Mouse (Mus musculus) thymus, adult 2 months (tissue): ENCODE results near the gene Wnk4. TPM values are rescaled to one million over a fixed set of nuclear protein-coding genes. Genes with fewer than 3 reads are reported as not detected.
A peak's percentile ranks its signal among the peaks of the same experiment; 100 is the strongest.

Source experiments
- DNase-seq: peaks from one replicate; pipeline ENCODE4 v3.0.0; 2021
- H3K27ac ChIP-seq: fragments of 200-500 bp; 2 replicates; pipeline ENCODE4 v1.5.1; 2012; ENCODE audit warnings: low read length, control low read depth; ENCODE audit not compliant: control insufficient read depth, insufficient read depth
- H3K27me3 ChIP-seq: fragments of 200-500 bp; 2 replicates; pipeline ENCODE4 v1.6.1; 2012; ENCODE audit warnings: mild to moderate bottlenecking, low read length, moderate library complexity, mixed read lengths; ENCODE audit not compliant: control insufficient read depth, insufficient read depth
- H3K36me3 ChIP-seq: fragments of 200-500 bp; 2 replicates; pipeline ENCODE4 v1.6.1; 2012; ENCODE audit warnings: mild to moderate bottlenecking, low read length, moderate library complexity; ENCODE audit not compliant: control insufficient read depth, insufficient read depth
- H3K4me1 ChIP-seq: fragments of 200-500 bp; replicated peaks from 2 replicates; pipeline ENCODE4 v1.6.1; 2012; ENCODE audit warnings: low read length; ENCODE audit not compliant: control insufficient read depth, insufficient read depth
- H3K4me3 ChIP-seq: fragments of 200-500 bp; 2 replicates; pipeline ENCODE4 v1.5.1; 2012; ENCODE audit warnings: mild to moderate bottlenecking, low read length, control low read depth, moderate library complexity; ENCODE audit not compliant: control insufficient read depth, insufficient read depth
- CTCF ChIP-seq: fragments of 200-500 bp; IDR thresholded peaks from 2 replicates; pipeline ENCODE4 v1.5.1; 2012; ENCODE audit warnings: mild to moderate bottlenecking, control low read depth, low read length, moderate library complexity, borderline replicate concordance; ENCODE audit not compliant: control insufficient read depth, poor library complexity, insufficient read depth; ENCODE audit errors: extremely low read depth
- POLR2A ChIP-seq: fragments of 200-500 bp; IDR thresholded peaks from 2 replicates; pipeline ENCODE4 v1.6.1; 2012; ENCODE audit warnings: mild to moderate bottlenecking, low read length, control low read depth, moderate library complexity; ENCODE audit not compliant: control insufficient read depth, poor library complexity, insufficient read depth; ENCODE audit errors: extremely low read depth
- WGBS: fragments of 180-500 bp; shearing (Covaris S2); methylation state at CpG from one replicate; pipeline ENCODE4 v1.1.7; 2018; 5-methylcytosine and 5-hydroxymethylcytosine counted together
- polyA plus RNA-seq: library from polyadenylated mRNA; depleted of rRNA; stranded (reverse); fragments of >200 nt; gene quantifications from 2 replicates; pipeline ENCODE4 v1.2.3, GENCODE M21; 2012

Wnk4 gene
- polyA plus RNA-seq, 1 experiment: 1.2 TPM

DNA sequence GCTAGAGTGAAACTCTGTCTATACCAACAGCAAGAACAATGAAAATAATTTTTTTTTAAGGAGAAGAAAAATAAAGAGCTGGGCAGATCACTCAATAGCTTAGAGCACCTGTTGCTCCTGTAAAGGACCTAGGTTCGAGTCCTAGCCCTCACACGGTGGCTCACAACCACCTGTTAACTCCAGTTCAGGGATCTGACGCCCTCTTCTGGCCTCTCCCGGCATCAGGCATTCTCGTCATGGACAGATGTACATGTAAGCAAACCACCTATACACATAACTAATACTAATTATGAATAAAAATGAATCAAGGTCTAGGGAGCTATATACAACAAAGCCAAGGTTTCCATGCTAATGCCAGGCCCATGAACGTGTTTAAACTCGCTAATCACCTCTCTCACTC, 40.5 kb downstream of the Wnk4 start:
- no peak overlapping the region for H3K27ac ChIP-seq
- 66% methylated on average over 7 of the region's 7 CpGs for WGBS
- H3K36me3 ChIP-seq: peaks cover 22% of the 10 kb centered on the region
- H3K4me1 ChIP-seq: peaks cover 10% of the 10 kb centered on the region
- DNase-seq: no peak
- no peaks in the 10 kb centered on the region for H3K27me3 ChIP-seq
- H3K4me3 ChIP-seq: no peak overlapping the region
- no peak for TF ChIP-seq POLR2A
- no peak for TF ChIP-seq CTCF

DNA sequence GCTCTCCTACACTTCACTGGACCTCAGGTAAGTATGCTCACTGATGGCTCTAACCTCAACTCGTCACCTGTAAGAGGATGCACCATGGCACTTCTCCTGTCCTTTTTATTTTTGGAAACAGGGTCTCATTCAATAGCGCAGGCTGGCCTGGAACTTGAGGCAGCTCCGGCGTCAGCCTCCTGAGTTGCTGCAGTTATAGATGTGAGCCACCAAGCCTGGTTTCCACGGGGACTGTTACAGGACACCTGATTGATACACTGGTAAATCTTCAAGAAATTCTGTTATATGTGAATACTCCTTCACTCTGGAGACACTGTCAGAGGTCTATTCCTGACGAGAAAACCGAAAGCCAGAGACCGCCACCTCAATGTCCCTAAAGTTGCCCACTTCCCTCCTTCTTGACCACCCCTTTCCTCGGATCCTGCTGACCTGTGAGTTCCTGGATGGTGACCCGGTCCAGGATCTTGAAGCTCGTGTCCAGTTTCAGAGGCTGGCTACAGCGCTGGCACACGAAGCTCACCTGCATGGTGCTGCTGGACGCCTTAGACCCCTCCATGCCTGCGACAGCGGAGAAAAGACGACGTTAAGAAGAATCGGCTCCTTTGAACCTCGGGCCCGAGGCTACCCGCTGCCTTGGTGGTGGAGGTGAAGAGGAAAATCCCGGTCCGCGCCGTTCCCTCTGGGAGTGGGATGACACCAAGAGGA, 41.1 kb downstream of the Wnk4 start:
- DNase-seq: no peak
- peaks cover 10% of the 10 kb centered on the region for H3K4me1 ChIP-seq
- no peak overlapping the region for H3K27ac ChIP-seq
- peak overlapping the region; percentile 95 for H3K4me3 ChIP-seq
- 9% methylated on average over 26 of the region's 26 CpGs for WGBS
- TF ChIP-seq CTCF: no peak
- TF ChIP-seq POLR2A: no peak
- H3K27me3 ChIP-seq: no peaks in the 10 kb centered on the region
- peaks cover 17% of the 10 kb centered on the region for H3K36me3 ChIP-seq

DNA sequence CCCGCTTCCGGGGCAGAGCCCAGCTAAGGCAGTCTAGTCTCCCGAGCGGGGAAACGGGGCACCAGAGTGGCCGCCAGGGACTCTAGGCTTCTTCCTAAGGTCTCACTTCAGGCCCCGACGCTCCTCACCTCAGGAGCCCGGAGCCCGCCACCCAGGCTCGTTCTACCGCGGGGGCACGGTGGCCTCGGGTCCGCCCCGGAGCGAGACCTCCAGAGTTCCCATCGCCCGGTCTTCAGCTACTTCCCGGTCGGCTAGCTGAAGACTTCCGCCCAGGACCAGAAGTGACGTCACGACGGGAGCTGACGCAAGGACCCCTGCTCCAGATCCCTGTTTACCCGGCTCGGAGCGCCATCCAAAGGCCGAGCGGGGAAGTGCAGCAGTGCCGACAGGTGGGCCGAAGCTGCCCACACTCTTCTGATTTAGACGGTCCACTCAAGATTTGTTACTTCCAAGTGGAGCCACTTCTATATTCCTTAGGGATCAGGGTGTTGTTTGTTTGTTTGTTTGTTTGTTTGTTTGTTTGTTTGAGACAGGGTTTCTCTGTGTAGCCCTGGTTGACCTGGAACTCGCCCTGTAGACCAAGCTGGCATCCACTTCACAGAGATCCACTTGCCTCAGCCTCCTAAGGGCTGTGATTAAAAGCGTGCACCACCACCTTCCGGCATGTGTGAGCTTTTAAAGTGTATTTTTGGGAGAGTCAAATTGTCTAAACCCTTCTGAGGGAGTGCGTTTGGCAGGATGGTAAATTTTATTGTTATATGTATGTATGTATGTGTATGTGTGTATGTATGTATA, 41.8 kb downstream of the Wnk4 start, which contains the start of gene Becn1:
Becn1 (minus strand) TSS at position 283 of the 795 bp plus-strand sequence.
- Histone ChIP-seq H3K27me3 (no peaks in the 10 kb centered on the region), H3K4me3 (peak within 1 kb of the TSS; percentile 95), H3K36me3 (peaks cover 17% of the 10 kb centered on the region), H3K27ac (no peak within 1 kb of the TSS), H3K4me1 (peaks cover 10% of the 10 kb centered on the region)
- 8% methylated on average over 39 of the region's 39 CpGs for WGBS
- peak; percentile 91 for TF ChIP-seq CTCF
- TF ChIP-seq POLR2A: peak; percentile 61; the same call in 1 of the 2 replicates
- DNase-seq: peak; percentile 93

DNA sequence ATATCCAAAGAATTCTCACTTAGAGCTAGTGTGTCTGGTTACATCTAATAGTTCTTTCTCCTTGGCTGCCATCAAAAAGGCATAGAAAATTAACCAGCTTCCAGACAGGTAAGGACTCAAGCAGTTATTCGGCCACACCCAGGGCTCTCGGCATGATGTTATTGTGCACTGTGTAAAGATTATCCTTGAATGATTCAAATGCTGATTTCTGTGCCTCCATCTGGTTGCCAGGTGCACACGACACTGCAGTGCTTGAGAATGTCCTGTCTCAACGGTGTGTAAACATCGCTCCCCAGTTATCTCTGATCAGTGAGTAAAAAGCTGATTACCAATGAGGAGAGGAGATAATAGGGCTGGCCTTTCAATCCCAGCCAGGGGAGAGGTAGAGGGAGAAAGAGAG, 47.4 kb downstream of the Wnk4 start:
- no peaks in the 10 kb centered on the region for H3K27me3 ChIP-seq
- WGBS: 59% methylated on average over 5 of the region's 5 CpGs

DNA sequence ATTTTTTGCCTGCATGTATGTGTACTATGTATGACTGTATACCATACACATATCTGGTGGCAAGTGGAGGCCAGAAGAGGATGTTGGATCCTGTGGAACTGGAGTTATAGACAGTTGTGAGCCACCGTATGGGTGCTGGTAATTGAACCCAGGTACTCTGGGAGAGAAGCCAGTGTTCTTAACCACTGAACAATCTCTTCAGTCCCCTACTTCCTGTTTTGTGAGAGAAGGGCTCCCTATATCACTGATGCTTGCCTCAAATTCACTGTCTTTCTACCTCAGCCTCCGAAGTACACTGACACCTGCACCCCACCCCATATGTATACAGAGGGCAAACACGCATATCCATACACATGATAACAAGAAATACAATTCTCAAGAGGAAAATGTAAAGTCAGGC, 50.7 kb downstream of the Wnk4 start:
- no peak for DNase-seq
- Histone ChIP-seq H3K27me3 (no peaks in the 10 kb centered on the region), H3K27ac (no peak overlapping the region), H3K4me1 (no peaks in the 10 kb centered on the region), H3K4me3 (no peak overlapping the region), H3K36me3 (no peaks in the 10 kb centered on the region)
- TF ChIP-seq CTCF (no peak), POLR2A (no peak)
- WGBS: 75% methylated on average over 3 of the region's 3 CpGs

More for the DNA sequence above, 47.4 kb downstream of the Wnk4 start:
- no peak for DNase-seq
- no peak overlapping the region for H3K4me3 ChIP-seq
- no peak for TF ChIP-seq POLR2A
- TF ChIP-seq CTCF: no peak
- no peaks in the 10 kb centered on the region for H3K36me3 ChIP-seq
- H3K4me1 ChIP-seq: no peaks in the 10 kb centered on the region
- H3K27ac ChIP-seq: no peak overlapping the region

DNA sequence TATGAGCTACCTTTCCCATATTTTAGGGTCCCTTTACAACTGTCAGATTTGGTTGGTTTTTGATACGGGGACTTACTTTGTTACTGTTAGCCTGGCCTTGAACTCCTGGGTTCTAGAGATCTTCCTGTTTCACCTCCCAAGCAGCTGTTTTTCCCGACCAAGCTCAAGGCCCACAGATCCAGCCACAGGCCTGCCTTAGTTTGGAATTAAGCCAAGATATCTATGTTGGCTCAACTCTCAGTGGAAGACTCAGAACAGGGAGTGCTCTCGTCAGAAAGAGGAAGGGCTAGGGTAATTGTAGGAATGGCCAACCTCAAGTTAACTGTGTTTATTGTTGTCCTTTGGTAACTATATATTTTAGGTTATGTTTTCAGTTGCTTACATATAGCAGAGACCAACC, 51.8 kb downstream of the Wnk4 start:
- no peak for TF ChIP-seq CTCF
- TF ChIP-seq POLR2A: no peak
- Histone ChIP-seq H3K36me3 (no peaks in the 10 kb centered on the region), H3K4me1 (peaks cover 5% of the 10 kb centered on the region)

DNA sequence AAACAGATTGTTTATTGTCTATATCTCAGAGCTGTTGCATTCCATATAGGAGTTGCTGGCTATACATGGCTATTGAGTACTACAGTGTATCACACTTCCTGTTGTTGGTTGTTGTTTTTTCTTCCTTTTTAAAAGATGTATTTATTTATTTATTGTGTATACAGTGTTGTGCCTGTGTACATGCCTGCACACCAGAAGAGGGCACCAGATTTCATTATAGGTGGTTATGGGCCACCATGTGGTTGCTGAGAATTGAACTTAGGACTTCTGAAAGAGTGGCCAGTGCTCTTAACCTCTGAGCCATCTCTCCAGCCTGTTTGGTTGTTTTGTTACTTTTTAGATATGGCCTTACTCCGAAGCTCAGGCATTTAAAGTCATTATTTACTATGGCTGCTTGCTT, 54.2 kb downstream of the Wnk4 start:
- Histone ChIP-seq H3K27ac (no peak overlapping the region), H3K4me3 (no peak overlapping the region)
- WGBS: 94% methylated on average over 1 of the region's 1 CpGs

More for the DNA sequence above, 51.8 kb downstream of the Wnk4 start:
- no peak for DNase-seq
- WGBS: 67% methylated on average over 3 of the region's 3 CpGs
- Histone ChIP-seq H3K27me3 (no peaks in the 10 kb centered on the region), H3K4me3 (no peak overlapping the region), H3K27ac (no peak overlapping the region)

More for the DNA sequence above, 54.2 kb downstream of the Wnk4 start:
- DNase-seq: no peak
- H3K4me1 ChIP-seq: peaks cover 5% of the 10 kb centered on the region
- H3K27me3 ChIP-seq: no peaks in the 10 kb centered on the region
- H3K36me3 ChIP-seq: peaks cover 5% of the 10 kb centered on the region
- no peak for TF ChIP-seq POLR2A
- TF ChIP-seq CTCF: no peak
